Mouse (Mus musculus): Measurements from ENCODE around the gene Gm16506.
"Not testable (repeated sequence)": the region's sequence is repeated elsewhere in the genome, so short reads cannot be mapped to it uniquely, and the experiment has no call there.

Gene Gm16506

DNA sequence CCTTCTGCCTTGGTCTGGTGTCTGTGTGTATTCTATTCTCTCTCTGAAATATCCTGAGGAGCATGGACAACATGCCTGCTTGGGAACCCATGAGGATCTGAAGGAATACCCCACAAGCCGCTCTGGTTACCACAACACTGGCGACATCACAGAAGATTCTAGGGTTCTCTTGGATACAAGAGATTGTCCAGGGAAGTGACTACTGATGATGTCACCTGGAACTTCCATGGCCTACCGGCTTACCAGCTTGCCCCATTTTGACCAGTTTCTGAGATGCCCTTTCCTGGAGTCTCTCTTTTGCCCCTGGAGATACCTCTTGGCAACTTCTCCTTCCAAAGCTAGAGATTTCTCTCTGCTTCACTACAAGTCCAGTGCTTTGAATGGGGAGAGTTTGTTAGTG lies at the start of gene Gm16506:
Gene Gm16506, minus strand, starts transcription at position 101 of the 400 bp plus-strand sequence.
- DNase-seq (ENCODE audit: low spot score): not testable (repeated sequence)

GRCm38 (mm10) chr14:43747566-43747965 lies 20.3 kb upstream of the Gm16506 start, which contains the start of gene Gm6526:
Gene Gm6526 (plus strand): TSS chr14:43747866.
- not testable (repeated sequence) for DNase-seq (ENCODE audit: low spot score)

DNA sequence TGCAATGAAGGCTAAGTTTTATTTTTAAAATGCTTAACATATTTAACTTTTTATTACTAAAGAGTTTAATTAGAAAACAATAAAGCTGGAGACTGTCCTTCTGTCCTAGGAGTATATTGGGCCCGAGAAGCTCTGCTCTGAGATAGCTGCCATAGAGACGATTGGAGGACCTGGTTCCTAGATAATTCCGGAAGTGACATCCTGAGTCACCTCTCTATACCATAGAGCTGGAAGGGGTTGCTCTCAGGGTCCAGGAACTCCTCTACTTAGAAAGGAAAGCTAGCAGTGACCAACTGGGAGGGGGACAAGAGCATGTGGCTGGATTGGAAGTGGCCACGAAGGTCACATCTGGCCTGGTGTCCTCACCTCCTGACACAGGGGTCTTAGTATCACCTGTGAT lies 29.7 kb downstream of the Gm16506 start, which contains the start of gene Gm7324:
Gene Gm7324, plus strand, starts transcription at position 208 of the 400 bp plus-strand sequence.
- not testable (repeated sequence) for DNase-seq (ENCODE audit: low spot score)

- DNase-seq (ENCODE audit: low spot score): not testable (repeated sequence)
Measured at GRCm38 (mm10) chr14:43677099-43677498, 50.2 kb downstream of the Gm16506 start, which contains the start of gene Gm8165. Gene Gm8165 (minus strand): TSS chr14:43677199.
